Mouse (Mus musculus): ENCODE measurements around the gene Rbms3.

- no peak for TF ChIP-seq CTCF (IDR thresholded peaks at IDR 0.05; ENCODE audit: control insufficient read depth, insufficient read depth, low read length)
- no peak for TF ChIP-seq POLR2A (IDR thresholded peaks at IDR 0.05; ENCODE audit: borderline replicate concordance, control insufficient read depth, low read depth, low read length)
Measured at GRCm38 (mm10) chr9:116821601-116822000, 808.1 kb downstream of the Rbms3 start.

Data from bone marrow, adult 2 months (tissue).